Mouse (Mus musculus): ENCODE measurements at regions not wholly inside any gene's neighbourhood (a gene's known extent, or its start where the extent isn't known, plus 50 kb on each side); places are given as distances from the start of the nearest gene placed in this dataset.

DNA sequence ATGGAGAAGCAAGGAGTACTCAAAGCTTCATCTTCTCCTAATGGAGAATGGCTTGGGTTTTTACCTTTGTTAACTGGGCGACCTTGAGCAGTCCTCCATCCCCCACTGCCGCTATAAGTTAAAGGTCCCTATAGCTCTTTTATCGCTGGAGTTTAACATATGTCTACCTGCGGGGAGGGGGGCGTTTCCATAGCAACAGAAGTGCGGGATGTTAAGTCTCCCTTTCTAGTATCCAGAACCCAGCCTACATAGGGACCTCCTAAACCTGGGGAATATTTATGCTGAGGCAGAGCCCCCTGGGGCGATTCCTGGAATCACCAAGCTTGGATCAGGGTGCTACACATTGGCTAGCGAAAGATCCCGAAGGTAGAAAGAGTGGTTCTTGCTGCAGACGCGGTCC lies 163.2 kb downstream of the Ttc8 start:
- no peak for TF ChIP-seq POLR2A (IDR thresholded peaks at IDR 0.05; ENCODE audit: borderline replicate concordance, low read depth, low read length)
- no peak for TF ChIP-seq CTCF (IDR thresholded peaks at IDR 0.05; ENCODE audit: low read depth, low read length)

All from bone marrow macrophage, adult 2 months (primary cell).